Mouse (Mus musculus): ENCODE measurements at regions not wholly inside any gene's neighbourhood (a gene's known extent, or its start where the extent isn't known, plus 50 kb on each side); places are given as distances from the start of the nearest gene placed in this dataset.

- DNase-seq, result no peak
Observed at GRCm38 (mm10) chr11:79881812-79882211, 80.4 kb downstream of the Utp6 start.

DNA sequence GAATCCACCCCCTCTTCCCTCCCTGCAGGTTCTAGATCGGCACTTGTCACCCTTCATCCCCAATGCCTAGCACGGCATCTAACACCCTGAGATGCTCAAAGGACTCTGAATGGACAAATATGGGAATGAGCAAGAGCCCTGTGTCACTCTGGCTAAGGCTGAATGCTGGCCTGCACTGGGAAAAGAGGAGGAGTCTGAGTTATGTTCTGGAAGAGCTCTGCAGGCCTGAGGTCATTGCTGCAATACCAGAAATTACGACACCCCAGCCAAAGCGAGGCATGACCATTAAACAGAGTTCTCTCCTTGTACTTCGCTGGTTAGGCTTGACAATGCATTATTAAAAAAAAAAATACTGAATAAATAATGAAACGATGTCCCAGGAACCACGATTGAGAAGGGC lies 84.1 kb downstream of the Utp6 start:
- DNase-seq, result peak; percentile 63

- peak; percentile 59 for DNase-seq
Observed at GRCm38 (mm10) chr11:79877184-79877745, 84.9 kb downstream of the Utp6 start.

- DNase-seq, result no peak
Observed at GRCm38 (mm10) chr11:79871783-79872628, 90.2 kb downstream of the Utp6 start.

- peak; percentile 71 for DNase-seq
Observed at GRCm38 (mm10) chr11:79870189-79870588, 92.0 kb downstream of the Utp6 start.

DNA sequence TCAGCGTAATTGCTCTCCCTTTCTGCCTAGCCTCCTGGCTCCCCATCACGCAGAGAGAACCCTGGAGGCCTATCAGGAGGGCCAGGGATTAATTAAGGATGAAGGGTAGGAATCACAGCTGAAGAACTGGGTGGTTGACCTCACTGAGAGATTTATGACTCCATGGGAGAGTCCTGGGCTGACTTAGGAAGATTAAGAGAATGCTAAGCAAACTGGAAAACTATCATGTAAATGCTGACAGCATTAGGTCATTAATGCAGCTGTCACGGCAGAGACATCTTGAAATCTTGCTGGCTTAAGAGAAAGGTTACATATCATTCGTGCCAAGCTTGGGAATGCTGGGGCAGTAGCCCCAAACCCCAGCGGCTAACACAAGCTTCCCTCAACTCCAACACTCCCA lies 93.2 kb downstream of the Utp6 start:
- no peak for DNase-seq

DNA sequence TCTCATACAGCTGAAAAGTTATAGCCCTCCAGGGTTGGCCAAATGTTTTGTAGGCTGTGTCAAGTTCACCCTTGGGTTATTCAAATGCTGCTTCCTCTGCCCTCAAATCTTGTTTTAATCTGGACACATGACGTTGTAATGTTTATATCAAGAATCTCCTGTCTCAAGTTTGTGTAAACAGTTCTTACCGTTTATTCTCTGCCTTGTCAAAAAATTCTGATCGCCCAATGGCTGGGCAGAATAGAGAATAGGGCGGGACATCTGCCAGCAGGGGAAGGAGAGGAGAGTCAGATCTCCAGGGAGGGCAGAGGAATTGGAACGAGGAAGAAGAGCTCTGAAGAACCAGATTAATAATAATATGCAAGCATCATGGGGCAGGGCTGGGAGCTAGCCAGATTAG lies 97.4 kb downstream of the Utp6 start:
- DNase-seq, result peak; percentile 69

GRCm38 (mm10) chr11:79863487-79864175 lies 98.6 kb downstream of the Utp6 start:
- no peak for DNase-seq

GRCm38 (mm10) chr11:79860611-79861067 lies 101.6 kb downstream of the Utp6 start:
- DNase-seq, result no peak

- no peak for DNase-seq
Observed at GRCm38 (mm10) chr11:79856376-79856775, 105.8 kb downstream of the Utp6 start.

GRCm38 (mm10) chr11:79849545-79849944 lies 112.6 kb downstream of the Utp6 start:
- no peak for DNase-seq

- no peak for DNase-seq
Observed at GRCm38 (mm10) chr11:79844436-79844835, 117.8 kb downstream of the Utp6 start.

- no peak for DNase-seq
Observed at GRCm38 (mm10) chr11:79843021-79843420, 119.2 kb downstream of the Utp6 start.

DNA sequence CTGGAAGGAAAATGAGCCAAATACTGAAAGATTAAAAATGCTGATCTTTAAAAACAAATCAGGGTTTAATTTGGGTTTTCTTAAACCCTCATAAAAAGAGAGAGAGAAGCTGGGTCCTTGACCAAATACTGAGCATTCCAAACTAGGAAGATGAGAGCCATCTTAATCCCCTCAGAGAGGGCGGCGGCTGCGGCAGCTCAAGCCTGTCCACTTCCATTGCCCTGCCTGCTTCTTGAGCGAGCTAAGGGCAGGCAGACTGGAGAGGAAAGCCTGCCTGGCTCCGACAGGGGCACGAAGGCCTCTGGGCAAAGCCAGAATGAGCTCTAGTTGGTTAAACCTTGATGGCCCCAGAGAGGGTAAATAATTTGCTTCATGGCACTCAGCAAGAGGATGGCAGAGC lies 122.2 kb downstream of the Utp6 start:
- DNase-seq, result peak; percentile 29

DNA sequence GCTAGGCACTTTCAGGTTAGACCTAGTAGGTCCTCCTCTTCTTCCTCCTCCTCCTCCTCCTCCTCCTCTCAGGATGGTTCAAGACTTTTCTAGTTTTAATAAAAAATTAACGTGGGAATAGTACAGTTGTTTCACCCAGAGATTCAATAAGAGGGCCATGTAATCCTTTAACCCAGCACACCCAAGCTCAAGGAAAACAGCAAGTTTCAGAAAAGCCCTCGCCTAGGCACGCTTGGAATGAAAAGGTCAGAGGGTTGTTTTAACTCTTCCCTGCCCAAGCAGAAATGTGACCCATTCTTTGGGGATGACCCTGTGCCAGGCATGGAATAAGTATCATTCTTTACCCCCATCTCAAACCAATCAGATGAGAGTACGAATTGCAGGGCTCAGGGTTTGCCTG lies 124.1 kb downstream of the Utp6 start:
- no peak for DNase-seq

DNA sequence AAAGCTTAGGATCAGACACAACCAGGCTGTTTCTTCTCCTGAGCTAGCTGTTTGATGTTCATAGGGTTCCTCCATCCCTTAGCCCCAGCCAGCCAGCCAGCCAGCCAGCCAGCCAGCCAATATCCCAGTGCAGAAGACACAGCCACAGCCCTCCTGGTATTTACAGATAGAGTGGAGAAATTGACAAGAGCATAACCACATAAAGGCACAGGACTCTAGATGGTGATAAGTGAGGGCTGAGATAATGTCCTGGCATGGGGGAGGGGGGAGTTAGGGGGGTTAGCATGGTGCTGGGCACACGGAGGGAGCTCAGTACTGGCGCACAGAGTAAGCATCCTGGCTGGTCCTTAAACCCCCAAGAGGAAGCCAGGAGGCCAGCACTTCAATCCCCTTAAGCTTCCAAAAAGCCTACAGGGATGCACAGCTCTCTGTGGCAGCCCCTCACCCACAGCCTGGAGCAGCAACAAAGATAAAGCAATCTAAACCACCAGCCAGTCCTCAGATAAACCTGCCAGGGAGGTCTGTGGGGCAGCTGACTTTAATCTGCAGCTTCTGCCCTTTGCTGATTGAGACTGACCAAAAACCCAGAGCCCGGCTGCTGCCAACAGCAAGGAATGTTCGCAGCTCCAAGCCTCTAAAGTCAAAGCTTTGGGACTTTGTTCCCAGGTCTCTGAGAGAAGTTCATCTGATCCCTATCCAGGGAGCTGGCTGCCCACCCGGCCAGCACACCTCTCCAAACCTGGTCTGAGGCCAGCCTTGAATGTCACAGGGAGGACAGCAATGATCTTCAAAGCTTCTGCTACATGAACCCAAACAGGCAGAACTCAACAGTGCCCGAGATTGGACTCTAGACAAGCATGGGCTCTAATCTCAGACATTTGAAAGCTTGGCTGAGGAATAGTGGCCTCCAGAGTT lies 124.9 kb downstream of the Utp6 start:
- DNase-seq, result no peak

- no peak for DNase-seq
Observed at GRCm38 (mm10) chr11:79835873-79836272, 126.3 kb downstream of the Utp6 start.

DNA sequence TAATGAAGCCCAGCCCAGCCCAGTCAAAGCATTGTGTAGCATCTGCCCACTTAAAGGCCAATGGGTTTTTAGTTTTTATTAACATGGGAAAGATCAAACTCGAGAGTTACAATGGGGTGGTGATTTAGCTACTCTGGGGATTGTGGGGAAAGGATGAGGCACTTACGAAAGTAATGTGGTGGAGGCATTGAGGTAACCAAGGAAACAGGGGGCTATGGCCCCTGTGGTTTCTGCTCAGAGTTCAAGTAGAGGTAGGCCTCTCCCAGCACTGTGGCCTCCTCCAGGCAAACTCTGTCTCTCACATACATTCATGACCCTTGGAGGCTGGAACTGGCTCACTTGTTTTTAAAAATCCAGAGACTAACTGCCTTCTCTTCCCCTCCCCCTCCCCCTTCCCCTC lies 128.4 kb downstream of the Utp6 start:
- no peak for DNase-seq

- DNase-seq, result peak; percentile 28
Observed at GRCm38 (mm10) chr11:79831591-79832320, 130.4 kb downstream of the Utp6 start.

DNA sequence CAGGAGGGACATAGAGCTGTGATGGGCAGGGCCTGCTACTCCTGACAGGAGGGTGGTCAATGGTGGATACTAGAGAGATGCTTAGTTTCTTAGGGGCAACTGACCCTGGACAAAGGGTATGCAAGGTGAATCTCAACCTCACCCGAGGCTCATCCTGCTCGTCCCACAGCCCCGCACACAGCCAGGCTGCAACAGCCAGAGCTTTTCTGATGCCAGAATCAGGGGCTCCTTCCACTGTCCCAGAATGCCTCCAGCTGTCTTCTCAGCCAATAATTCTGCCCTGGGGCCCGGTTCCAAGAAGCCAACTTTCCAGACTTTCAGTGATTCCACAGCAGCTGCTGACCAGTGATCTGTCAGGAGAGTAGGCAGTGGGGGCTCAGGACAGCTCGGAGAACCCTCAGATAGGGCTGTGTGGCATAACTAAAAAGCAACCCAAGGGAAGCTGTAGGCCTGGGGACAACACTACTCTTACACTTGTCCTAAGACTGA lies 131.6 kb downstream of the Utp6 start:
- DNase-seq, result peak; percentile 31

- no peak for DNase-seq
Observed at GRCm38 (mm10) chr11:79827034-79827433, 135.2 kb downstream of the Utp6 start.

- DNase-seq, result no peak
Observed at GRCm38 (mm10) chr11:79825881-79826280, 136.3 kb downstream of the Utp6 start.

Data from lung, postnatal 14 days (tissue).